8 mouse cellular contexts compared by ENCODE assay signal in genomic region chr3:89251365-89251895, GRCm38 (mm10). TPM values are rescaled to one million over a fixed set of nuclear protein-coding genes. Genes with fewer than 3 reads are reported as not detected.
DNase-seq lines count a peak whose midpoint lies in the region; ATAC-seq and TF ChIP-seq lines count a peak whose summit lies in the region.

No protein-coding gene starts in this region.

- H3K4me1 ChIP-seq in bone marrow, adult 2 months (ENCODE audit: control insufficient read depth, insufficient read depth, low read length): peaks cover 4% of the 10 kb centered on the region; the same call in 1 of the 2 replicates
- H3K4me1 ChIP-seq in heart, postnatal 0 days (ENCODE audit: control insufficient read depth, insufficient read depth): peaks cover 15% of the 10 kb centered on the region
- peaks cover 60% of the 10 kb centered on the region for H3K4me1 ChIP-seq in megakaryocyte, embryonic 14.5 days

- no peaks in the 10 kb centered on the region for H3K9me3 ChIP-seq in heart, postnatal 0 days (replicated peaks; ENCODE audit: control insufficient read depth, low read length)
- H3K9me3 ChIP-seq in megakaryocyte, embryonic 14.5 days: peaks cover 7% of the 10 kb centered on the region

- H3K4me3 ChIP-seq in bone marrow, adult 2 months (replicated peaks; ENCODE audit: control insufficient read depth, low read depth, low read length): peak overlapping the region; percentile 74
- 0 out of 2 replicates have a peak overlapping the region, but pooled peaks have one; percentile 9 for H3K4me3 ChIP-seq in heart, postnatal 0 days (ENCODE audit: low read depth, low read length)
- H3K4me3 ChIP-seq in megakaryocyte, embryonic 14.5 days (replicated peaks): peak overlapping the region; percentile 85

- peak; percentile 74 for TF ChIP-seq EP300 in heart, postnatal 0 days (IDR thresholded peaks at IDR 0.05; ENCODE audit: low read depth)

- DNase-seq in adrenal gland, adult (ENCODE audit: inconsistent age in 2 of 2, low spot score in 1 of 2): peak; percentile 72 to 85
- no peak for DNase-seq in adrenal gland, postnatal 4 days (ENCODE audit: low spot score in 2 of 2)
- peak; percentile 58 for DNase-seq in heart, postnatal 0 days (ENCODE audit: low spot score)
- DNase-seq in kidney, postnatal 10 days: peak; percentile 82
- peak; percentile 91 to 93 for DNase-seq in spleen, postnatal 36 days (ENCODE audit: low spot score in 2 of 2)
- DNase-seq in left cerebral cortex, adult 11 months (ENCODE audit: low spot score): no peak

- peak; percentile 79 for ATAC-seq in heart, postnatal 0 days (ENCODE audit: insufficient read depth, low read depth)

- 0 out of 2 replicates have a peak, but pooled peaks cover 7% of the 10 kb centered on the region for H3K36me3 ChIP-seq in heart, postnatal 0 days (replicated peaks; ENCODE audit: control insufficient read depth, insufficient read depth, low read length)
- H3K36me3 ChIP-seq in megakaryocyte, embryonic 14.5 days (replicated peaks; ENCODE audit: low read length): peaks cover 19% of the 10 kb centered on the region

- WGBS in bone marrow, adult 2 months: 3% methylated on average over 17 of the region's 17 CpGs
- WGBS in heart, postnatal 0 days: 7% methylated on average over 17 of the region's 17 CpGs

- H3K27me3 ChIP-seq in heart, postnatal 0 days (ENCODE audit: control insufficient read depth, insufficient read depth, low read length): no peaks in the 10 kb centered on the region
- peaks cover 19% of the 10 kb centered on the region for H3K27me3 ChIP-seq in megakaryocyte, embryonic 14.5 days (replicated peaks)

- TF ChIP-seq CTCF in bone marrow, adult 2 months (IDR thresholded peaks at IDR 0.05; ENCODE audit: control insufficient read depth, insufficient read depth, low read length): no peak
- no peak for TF ChIP-seq CTCF in heart, postnatal 0 days (IDR thresholded peaks at IDR 0.05; ENCODE audit: low read depth)

- H3K9ac ChIP-seq in heart, postnatal 0 days (replicated peaks; ENCODE audit: low read depth, low read length): no peak overlapping the region

- peak overlapping the region; percentile 85 for H3K27ac ChIP-seq in bone marrow, adult 2 months (ENCODE audit: control insufficient read depth, insufficient read depth, low read depth, low read length, poor library complexity)
- H3K27ac ChIP-seq in heart, postnatal 0 days (ENCODE audit: low read depth): peak overlapping the region; percentile 75

- peak overlapping the region; percentile 26; the same call in 1 of the 2 replicates for H3K4me2 ChIP-seq in heart, postnatal 0 days (ENCODE audit: low read depth, low read length)

- TF ChIP-seq POLR2A in bone marrow, adult 2 months (IDR thresholded peaks at IDR 0.05; ENCODE audit: borderline replicate concordance, control insufficient read depth, low read depth, low read length): peak; percentile 49; the same call in 1 of the 2 replicates

RNA-seq across cellular contexts. Expression of gene Trim46, which starts 5.3 kb away (rescaled TPM):
- total RNA-seq in adrenal gland, postnatal 4 days (2021): 1 to 10 TPM; 3.4 to 4.9 TPM
- 0.59 and 1.6 TPM in 2 replicates for polyA plus RNA-seq in bone marrow, adult 2 months (2011; ENCODE audit: insufficient read depth, insufficient read length, low replicate concordance, missing spikeins)
- 0.08 and 0.62 TPM in 2 replicates for total RNA-seq in heart, postnatal 0 days (2014; rRNA removed; ENCODE audit: low replicate concordance)
- polyA plus RNA-seq in heart, postnatal 0 days (2015; fragmentation: Nextera tagmentation; extraction: Ambion mirVana): 0.44 and 0.45 TPM in 2 replicates
- 1.8 and 2.1 TPM in 2 replicates for polyA plus RNA-seq in megakaryocyte, embryonic 14.5 days (2012; ENCODE audit: insufficient read depth, low replicate concordance)

RNA-seq across cellular contexts. Expression of gene Krtcap2, which starts 5.7 kb away (rescaled TPM):
- 100 to 1,000 TPM; 120 to 130 TPM for total RNA-seq in adrenal gland, postnatal 4 days (2021)
- 47.8 and 69.5 TPM in 2 replicates for polyA plus RNA-seq in bone marrow, adult 2 months (2011; ENCODE audit: insufficient read depth, insufficient read length, low replicate concordance, missing spikeins)
- total RNA-seq in heart, postnatal 0 days (2014; rRNA removed; ENCODE audit: low replicate concordance): 41.8 and 76.1 TPM in 2 replicates
- polyA plus RNA-seq in heart, postnatal 0 days (2015; fragmentation: Nextera tagmentation; extraction: Ambion mirVana): 192 and 216 TPM in 2 replicates
- 81.0 and 225 TPM in 2 replicates for polyA plus RNA-seq in megakaryocyte, embryonic 14.5 days (2012; ENCODE audit: insufficient read depth, low replicate concordance)

RNA-seq across cellular contexts. Expression of gene Dpm3, which starts 7.7 kb away (rescaled TPM):
- 100 to 1,000 TPM; 108 TPM for total RNA-seq in adrenal gland, postnatal 4 days (2021)
- polyA plus RNA-seq in bone marrow, adult 2 months (2011; ENCODE audit: insufficient read depth, insufficient read length, low replicate concordance, missing spikeins): 30.7 and 39.3 TPM in 2 replicates
- total RNA-seq in heart, postnatal 0 days (2014; rRNA removed; ENCODE audit: low replicate concordance): 271 and 450 TPM in 2 replicates
- polyA plus RNA-seq in heart, postnatal 0 days (2015; fragmentation: Nextera tagmentation; extraction: Ambion mirVana): 80.3 and 85.9 TPM in 2 replicates
- polyA plus RNA-seq in megakaryocyte, embryonic 14.5 days (2012; ENCODE audit: insufficient read depth, low replicate concordance): 435 and 701 TPM in 2 replicates

RNA-seq across cellular contexts. Expression of gene Slc50a1, which starts 18.9 kb away (rescaled TPM):
- 10 to 100 TPM; 62.4 to 63.1 TPM for total RNA-seq in adrenal gland, postnatal 4 days (2021)
- 64.0 and 83.0 TPM in 2 replicates for polyA plus RNA-seq in bone marrow, adult 2 months (2011; ENCODE audit: insufficient read depth, insufficient read length, low replicate concordance, missing spikeins)
- total RNA-seq in heart, postnatal 0 days (2014; rRNA removed; ENCODE audit: low replicate concordance): 33.7 and 54.2 TPM in 2 replicates
- 50.7 and 52.0 TPM in 2 replicates for polyA plus RNA-seq in heart, postnatal 0 days (2015; fragmentation: Nextera tagmentation; extraction: Ambion mirVana)
- polyA plus RNA-seq in megakaryocyte, embryonic 14.5 days (2012; ENCODE audit: insufficient read depth, low replicate concordance): 7.0 and 25.0 TPM in 2 replicates

RNA-seq across cellular contexts. Expression of gene Muc1, which starts 22.6 kb away (rescaled TPM):
- total RNA-seq in adrenal gland, postnatal 4 days (2021): 1 to 10 TPM; 1.2 to 8.9 TPM
- polyA plus RNA-seq in bone marrow, adult 2 months (2011; ENCODE audit: insufficient read depth, insufficient read length, low replicate concordance, missing spikeins): 0.67 TPM in 1 of 2 replicates, not detected in the other
- total RNA-seq in heart, postnatal 0 days (2014; rRNA removed; ENCODE audit: low replicate concordance): 9.3 TPM in 1 of 2 replicates, not detected in the other
- polyA plus RNA-seq in heart, postnatal 0 days (2015; fragmentation: Nextera tagmentation; extraction: Ambion mirVana): 0.20 and 0.69 TPM in 2 replicates
- 0.29 and 1.2 TPM in 2 replicates for polyA plus RNA-seq in megakaryocyte, embryonic 14.5 days (2012; ENCODE audit: insufficient read depth, low replicate concordance)

Comparison
In these comparisons a context has a peak if more than half of its experiments do, and no peak if none do; other contexts are left out.
1. DNase-seq: peak in adrenal gland, adult (2 of 2), heart, postnatal 0 days (single experiment), kidney, postnatal 10 days (single experiment) and spleen, postnatal 36 days (2 of 2); none in adrenal gland, postnatal 4 days (0 of 2) and left cerebral cortex, adult 11 months (single experiment).
2. H3K4me3 ChIP-seq: peak in every context shown above with its lines; median percentile 85 in megakaryocyte, embryonic 14.5 days; 74 in bone marrow, adult 2 months; 9 in heart, postnatal 0 days.